Mouse (Mus musculus) brain, embryonic 14.5 days (tissue): ENCODE results near the gene Gnat1.

Experiments
- CTCF ChIP-seq: fragments of 200-500 bp; IDR thresholded peaks from 2 replicates; pipeline ENCODE4 v1.5.1; 2012; ENCODE audit warnings: inconsistent platforms, mild to moderate bottlenecking, moderate library complexity, borderline replicate concordance; ENCODE audit not compliant: insufficient read depth, insufficient read length; ENCODE audit errors: extremely low read depth
- POLR2A ChIP-seq: fragments of 200-500 bp; IDR thresholded peaks from 2 replicates; pipeline ENCODE4 v1.6.1; 2012; ENCODE audit warnings: mild to moderate bottlenecking, inconsistent platforms, borderline replicate concordance; ENCODE audit not compliant: poor library complexity, insufficient read depth, insufficient read length, severe bottlenecking; ENCODE audit errors: extremely low read depth

DNA sequence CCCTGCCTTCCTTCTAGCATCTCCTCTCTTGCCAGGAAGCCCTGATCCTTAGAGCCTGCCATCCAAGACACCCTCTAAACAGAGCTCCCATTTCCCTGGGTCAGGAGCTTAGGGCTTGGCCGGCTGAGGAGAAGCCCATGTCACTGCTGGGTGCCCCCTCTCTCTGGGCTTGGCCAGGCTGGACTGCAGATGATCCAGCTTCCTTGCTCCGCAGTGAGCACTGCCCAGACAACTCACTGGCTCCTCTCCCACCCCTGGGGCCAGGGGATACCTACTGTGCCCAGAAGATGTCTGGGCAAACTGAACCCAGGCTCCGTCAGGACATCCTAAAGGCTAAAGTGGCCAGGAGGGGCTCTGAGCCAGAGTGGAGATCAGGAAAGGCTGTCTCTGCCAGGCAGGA is 19.6 kb downstream of the Gnat1 start:
- TF ChIP-seq CTCF: no peak
- no peak for TF ChIP-seq POLR2A
